Mouse (Mus musculus): ENCODE data around the gene Dnajc8.
"Not testable (repeated sequence)": the region's sequence is repeated elsewhere in the genome, so short reads cannot be mapped to it uniquely, and the experiment has no call there.

Gene Dnajc8

DNA sequence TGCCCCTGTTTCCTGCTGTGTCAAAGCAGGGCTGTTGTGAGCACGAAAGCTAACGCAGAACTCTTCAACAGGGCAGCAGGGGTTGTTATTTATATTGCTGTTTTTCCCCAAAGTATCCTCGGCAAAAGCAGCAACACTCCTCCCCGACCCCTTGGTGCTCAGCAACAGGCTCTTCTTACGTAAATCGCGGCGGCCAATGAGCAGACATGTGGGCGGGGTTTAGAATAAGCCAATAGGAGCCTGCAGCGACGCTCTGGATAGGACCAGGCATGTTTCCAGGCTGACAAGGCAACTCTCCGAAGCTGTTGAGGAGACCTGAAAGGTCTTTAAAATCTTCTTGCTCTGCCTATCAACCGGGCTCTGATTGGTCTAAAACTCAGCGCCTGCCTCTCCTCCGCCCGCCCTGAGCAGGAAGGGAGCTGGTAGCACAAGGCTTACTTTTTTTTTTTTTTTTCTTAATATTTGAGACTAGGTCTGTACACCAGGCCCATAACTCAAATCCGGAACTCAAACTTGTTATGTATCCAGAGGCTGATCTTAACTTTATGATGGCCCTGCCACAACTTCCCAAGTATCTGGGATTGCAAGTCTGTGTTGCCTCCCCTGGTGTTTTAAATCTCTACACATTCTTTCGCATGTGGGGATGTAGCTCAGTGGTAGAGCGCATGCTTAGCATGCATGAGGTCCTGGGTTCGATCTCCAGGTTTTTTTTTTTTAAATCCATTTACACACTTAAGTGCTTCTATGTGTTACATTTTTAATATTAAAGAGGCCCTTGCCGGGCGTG lies 19.8 kb upstream of the Dnajc8 start:
- peak; percentile 76 for DNase-seq (ENCODE audit: extremely low spot score, low spot score)

DNA sequence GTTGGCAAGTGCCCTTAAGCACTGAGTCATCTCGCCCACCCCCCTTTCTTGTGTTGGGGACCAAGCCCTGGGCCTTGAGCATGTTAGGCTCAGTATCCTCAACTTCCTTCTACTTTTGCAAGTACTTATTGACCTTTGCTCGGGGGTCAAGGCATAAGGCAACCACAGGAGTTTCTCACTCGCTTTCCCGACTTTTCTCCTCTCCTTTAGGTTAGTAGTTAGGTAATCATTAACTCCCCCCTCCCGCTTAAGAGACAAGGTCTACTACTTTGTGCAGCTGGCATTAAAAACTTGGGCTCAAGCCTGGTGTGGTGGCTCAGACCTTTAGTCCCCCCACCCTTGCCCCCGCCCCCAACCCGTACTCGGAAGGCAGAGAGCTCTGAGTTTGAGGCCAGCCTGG lies 17.3 kb upstream of the Dnajc8 start:
- no peak for DNase-seq (ENCODE audit: extremely low spot score, low spot score)

DNA sequence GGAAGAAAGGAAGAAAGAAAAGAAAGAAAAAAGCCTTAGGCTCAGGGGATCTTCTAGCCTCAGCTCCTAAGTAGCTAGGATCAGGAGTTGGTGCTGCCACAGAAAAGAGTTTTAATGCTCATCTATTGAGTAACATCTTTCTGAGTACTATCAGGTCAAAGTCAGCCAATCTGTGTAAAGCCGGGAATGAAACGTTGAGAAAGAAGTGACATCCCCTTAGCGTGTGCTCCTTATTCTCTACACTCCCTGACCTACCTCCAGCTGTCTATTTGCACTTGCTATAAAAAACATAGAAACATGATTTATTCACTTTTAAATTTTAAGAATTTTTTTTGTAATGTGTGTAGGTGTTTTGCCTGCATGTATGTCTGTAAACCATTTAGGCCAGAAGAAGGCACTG lies 16.2 kb upstream of the Dnajc8 start:
- no peak for DNase-seq (ENCODE audit: extremely low spot score, low spot score)

DNA sequence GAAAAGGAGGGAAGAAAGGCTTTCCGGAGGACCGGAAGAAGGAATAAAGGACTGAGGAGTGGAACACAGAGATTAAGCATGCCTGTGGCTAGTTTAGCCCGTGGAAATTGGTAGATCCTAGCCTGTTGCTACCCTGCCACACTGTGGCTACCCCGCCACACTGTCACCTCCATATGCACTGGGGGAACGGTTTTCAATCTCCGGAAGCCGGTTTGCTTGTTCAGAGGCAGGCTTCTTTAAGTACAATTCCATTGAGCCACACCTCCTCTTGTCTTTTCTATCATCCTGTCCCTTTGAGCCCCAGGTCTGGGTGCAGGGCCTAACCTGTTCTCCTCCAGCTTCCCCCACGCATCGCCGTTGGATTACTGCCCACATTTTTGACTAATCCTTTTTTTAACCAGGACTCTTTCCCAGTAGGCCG lies 11.0 kb upstream of the Dnajc8 start:
- DNase-seq (ENCODE audit: extremely low spot score, low spot score) = no peak

- DNase-seq (ENCODE audit: extremely low spot score, low spot score) = no peak
These were observed 10.5 kb upstream of the Dnajc8 start for GRCm38 (mm10) chr4:132524808-132525207.

- DNase-seq (ENCODE audit: extremely low spot score, low spot score) = no peak
These were observed 8.7 kb upstream of the Dnajc8 start for GRCm38 (mm10) chr4:132526678-132527077.

GRCm38 (mm10) chr4:132527917-132528522 lies 7.3 kb upstream of the Dnajc8 start:
- no peak for DNase-seq (ENCODE audit: extremely low spot score, low spot score)

GRCm38 (mm10) chr4:132529344-132529743 lies 6.0 kb upstream of the Dnajc8 start:
- DNase-seq (ENCODE audit: extremely low spot score, low spot score) = no peak

GRCm38 (mm10) chr4:132530033-132530804 lies 5.1 kb upstream of the Dnajc8 start:
- DNase-seq (ENCODE audit: extremely low spot score, low spot score) = no peak

- DNase-seq (ENCODE audit: extremely low spot score, low spot score) = no peak
These were observed 2.9 kb upstream of the Dnajc8 start for GRCm38 (mm10) chr4:132532496-132532895.

DNA sequence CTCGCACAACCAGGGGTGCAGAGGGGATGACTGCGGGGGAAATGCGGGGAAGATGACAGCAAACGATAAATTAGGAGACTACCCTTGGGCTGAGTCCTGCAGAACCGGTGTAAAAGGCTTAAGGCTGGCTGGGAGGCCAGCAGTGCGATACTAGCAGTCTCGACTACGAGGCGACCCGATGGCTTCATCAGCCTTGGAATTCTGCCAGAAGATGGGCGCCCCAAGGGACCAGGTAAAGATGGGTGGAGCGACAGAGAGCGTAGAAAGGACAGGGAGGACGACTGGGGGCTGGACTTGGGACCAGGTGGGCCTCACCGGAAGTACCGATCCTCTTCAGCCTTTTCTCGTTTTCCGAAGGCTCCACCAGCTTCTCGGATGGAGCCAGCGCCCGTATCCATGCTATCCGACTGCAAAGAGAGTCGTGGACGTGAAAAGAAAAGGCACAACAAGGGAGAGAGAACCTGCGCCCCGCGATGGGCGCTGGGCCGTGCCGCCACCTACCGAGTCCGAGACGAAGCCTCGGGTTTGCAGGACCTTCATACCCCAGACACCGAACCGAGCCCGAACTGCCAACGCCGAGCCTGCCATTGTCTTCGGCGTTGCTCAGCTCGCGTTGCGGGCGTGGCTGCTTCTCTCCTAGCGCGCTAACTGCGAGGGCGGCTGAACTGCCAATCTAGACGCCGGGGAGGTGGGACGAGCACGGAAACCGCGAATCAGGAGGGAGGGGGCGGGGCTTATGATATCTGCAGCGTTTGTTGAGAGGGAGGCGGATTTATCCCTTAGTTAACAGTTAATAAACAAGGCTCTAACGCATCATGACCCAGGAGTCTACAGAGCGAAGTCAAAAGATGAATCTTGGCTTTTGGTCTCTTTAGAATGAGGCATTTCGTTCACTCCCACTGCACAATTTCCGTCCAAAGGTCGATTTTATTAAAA lies 2.1 kb upstream of the Dnajc8 start, which contains the start of gene Atpif1:
TSS of gene Atpif1 (minus strand) at position 679 of the 936 bp plus-strand sequence.
- peak; percentile 90 for DNase-seq (ENCODE audit: extremely low spot score, low spot score)

- DNase-seq (ENCODE audit: extremely low spot score, low spot score) = no peak
These were observed 4.1 kb downstream of the Dnajc8 start for GRCm38 (mm10) chr4:132539481-132539880.

- DNase-seq (ENCODE audit: extremely low spot score, low spot score) = no peak
These were observed 6.1 kb downstream of the Dnajc8 start for GRCm38 (mm10) chr4:132541413-132541812.

GRCm38 (mm10) chr4:132542724-132543123 lies 7.4 kb downstream of the Dnajc8 start:
- no peak for DNase-seq (ENCODE audit: extremely low spot score, low spot score)

- peak; percentile 50 for DNase-seq (ENCODE audit: extremely low spot score, low spot score)
These were observed 10.5 kb downstream of the Dnajc8 start for GRCm38 (mm10) chr4:132545851-132546250.

DNA sequence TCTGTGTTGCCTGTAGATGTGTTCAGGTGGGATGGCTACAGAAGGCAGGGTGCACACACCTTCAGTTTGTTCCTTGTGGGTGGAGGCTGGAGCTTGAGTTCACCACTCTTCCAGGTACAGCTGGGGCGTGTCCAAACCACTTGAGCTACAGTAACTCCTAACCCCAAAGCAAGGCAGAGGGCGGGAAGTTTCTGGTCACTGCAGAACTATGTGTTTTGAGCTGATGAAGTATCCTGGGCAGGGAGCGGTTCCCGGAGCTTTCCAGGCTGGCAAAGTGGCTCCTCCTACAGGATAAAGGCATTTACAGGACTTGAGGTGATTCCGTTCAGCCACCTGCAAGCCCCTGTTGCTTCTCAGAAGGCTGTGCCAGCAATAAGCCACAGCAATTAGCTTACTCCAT lies 18.9 kb downstream of the Dnajc8 start:
- DNase-seq (ENCODE audit: extremely low spot score, low spot score) = no peak

- DNase-seq (ENCODE audit: extremely low spot score, low spot score) = no peak
These were observed 19.3 kb downstream of the Dnajc8 start for GRCm38 (mm10) chr4:132554653-132555052.

DNA sequence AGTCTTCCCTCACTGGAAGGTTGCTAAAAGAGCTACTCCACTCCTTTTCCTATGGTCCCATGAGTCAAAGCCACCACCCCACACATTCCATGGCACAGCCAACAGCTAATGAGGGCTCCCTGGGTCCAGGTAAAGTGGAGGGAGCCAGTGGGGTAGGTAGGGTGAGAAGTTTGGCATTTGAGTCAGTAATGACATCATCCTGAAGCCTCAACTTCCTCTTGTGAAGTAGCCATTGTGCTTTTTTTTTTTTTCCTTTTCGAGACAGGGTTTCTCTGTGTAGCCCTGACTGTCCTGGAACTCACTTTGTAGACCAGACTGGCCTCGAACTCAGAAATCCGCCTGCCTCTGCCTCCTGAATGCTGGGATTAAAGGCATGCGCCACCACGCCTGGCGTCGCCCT lies 20.2 kb downstream of the Dnajc8 start:
- DNase-seq (ENCODE audit: extremely low spot score, low spot score) = not testable (repeated sequence)

DNA sequence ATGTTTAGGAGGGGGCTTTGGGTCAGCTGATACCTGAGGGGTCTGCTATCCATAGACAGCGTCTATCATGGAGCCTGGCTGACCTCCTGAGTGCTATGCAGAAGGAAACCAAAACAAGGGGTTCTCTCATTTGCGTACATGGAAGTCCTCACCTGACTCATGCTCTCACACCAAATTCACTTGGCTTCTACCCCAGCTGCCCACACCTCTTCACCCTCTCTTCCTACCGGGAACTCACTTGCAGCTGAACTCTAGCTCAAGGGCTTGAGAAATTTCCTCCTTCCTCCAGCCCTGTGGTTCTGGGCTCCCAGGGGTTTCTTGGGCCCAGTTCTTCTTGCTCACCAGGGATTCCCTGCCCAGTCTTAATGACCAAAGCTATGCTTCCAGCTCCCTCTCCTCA lies 27.9 kb downstream of the Dnajc8 start:
- DNase-seq (ENCODE audit: extremely low spot score, low spot score) = no peak

GRCm38 (mm10) chr4:132563965-132564364 lies 28.6 kb downstream of the Dnajc8 start, which contains the start of gene Ptafr:
Gene Ptafr, plus strand, starts transcription at chr4:132564067.
- DNase-seq (ENCODE audit: extremely low spot score, low spot score) = no peak

Measured in neural tube, embryonic 10.5 days (tissue).